Mouse (Mus musculus) kidney, adult 2 months (tissue): ENCODE measurements around the gene Lcmt1.

Experiments used
- CTCF ChIP-seq: fragments of 200-500 bp; conservative IDR thresholded peaks from 2 replicates; pipeline ENCODE4 v1.5.1; 2011; ENCODE audit warnings: low read depth, mild to moderate bottlenecking, control low read depth, low read length, moderate library complexity, mixed read lengths; ENCODE audit not compliant: insufficient read depth, insufficient read length
- POLR2A ChIP-seq: fragments of 200-500 bp; IDR thresholded peaks from one replicate; pipeline ENCODE4 v1.6.1; 2011; ENCODE audit warnings: low read depth, low read length, control low read depth

DNA sequence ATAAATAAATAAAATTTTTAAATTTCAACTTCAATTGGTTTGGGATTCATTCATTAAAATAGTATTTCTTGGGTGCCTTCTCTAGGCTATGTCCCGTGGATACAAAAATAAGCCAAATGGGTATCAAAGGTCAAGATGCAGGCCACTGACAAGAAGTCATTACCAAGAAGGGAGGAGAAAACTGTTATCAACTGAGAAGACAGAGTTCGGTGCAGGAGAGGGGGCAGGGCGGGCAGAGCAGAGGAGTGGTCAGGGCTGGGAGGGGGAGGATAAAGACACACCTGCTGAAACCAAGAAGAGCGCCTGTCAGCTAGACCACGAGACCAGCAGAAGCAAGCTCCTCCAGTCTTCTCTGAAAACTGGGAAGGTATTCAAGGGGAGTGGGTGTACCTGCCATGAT lies 15.7 kb upstream of the Lcmt1 start:
- TF ChIP-seq CTCF (no peak), POLR2A (no peak)
